Mouse (Mus musculus) midbrain, embryonic 15.5 days (tissue): ENCODE measurements around the gene Hist1h4f. TPM values are rescaled to one million over a fixed set of nuclear protein-coding genes. Genes with fewer than 3 reads are reported as not detected.
"Not testable (repeated sequence)": the region's sequence is repeated elsewhere in the genome, so short reads cannot be mapped to it uniquely, and the experiment has no call there.

Experiments used
- ATAC-seq: fragments of 200-750 bp; cut with Nextera tagmentation; replicated peaks from 2 replicates; pipeline ENCODE4 v1.8.0; 2017; ENCODE audit warnings: moderate TSS enrichment
- H3K27ac ChIP-seq: fragments of 300-500 bp; sonication (generic); 2 replicates; pipeline ENCODE4 v1.5.1; 2015; ENCODE audit warnings: mild to moderate bottlenecking, inconsistent platforms
- H3K27me3 ChIP-seq: fragments of 300-500 bp; sonication (generic); replicated peaks from 2 replicates; pipeline ENCODE4 v1.6.1; 2015; ENCODE audit warnings: inconsistent platforms
- H3K36me3 ChIP-seq: fragments of 300-500 bp; sonication (generic); replicated peaks from 2 replicates; pipeline ENCODE4 v1.6.1; 2015; ENCODE audit warnings: inconsistent platforms
- H3K4me1 ChIP-seq: fragments of 300-500 bp; sonication (generic); 2 replicates; pipeline ENCODE4 v1.6.1; 2015; ENCODE audit warnings: inconsistent platforms
- H3K4me2 ChIP-seq: fragments of 300-500 bp; sonication (generic); 2 replicates; pipeline ENCODE4 v1.6.1; 2015; ENCODE audit warnings: inconsistent platforms, mild to moderate bottlenecking, moderate library complexity
- H3K4me3 ChIP-seq: fragments of 300-500 bp; sonication (generic); 2 replicates; pipeline ENCODE4 v1.5.1; 2015; ENCODE audit warnings: mild to moderate bottlenecking, inconsistent platforms
- H3K9ac ChIP-seq: fragments of 300-500 bp; sonication (generic); 2 replicates; pipeline ENCODE4 v1.6.1; 2015; ENCODE audit warnings: mild to moderate bottlenecking, inconsistent platforms
- H3K9me3 ChIP-seq: fragments of 300-500 bp; sonication (generic); 2 replicates; pipeline ENCODE4 v1.6.1; 2016; ENCODE audit warnings: inconsistent platforms
- WGBS: fragments of 180-500 bp; shearing (Covaris S2); methylation state at CpG from one replicate; pipeline ENCODE4 v1.1.7; 2015; ENCODE audit warnings: mixed read lengths; 5-methylcytosine and 5-hydroxymethylcytosine counted together
- polyA plus RNA-seq: library from polyadenylated mRNA; unstranded; fragments of >200 nt; fragmentation: Nextera tagmentation; extraction: Ambion mirVana; gene quantifications from 2 replicates; pipeline ENCODE4 v1.2.1, GENCODE M21; 2015

Hist1h4f gene
- polyA plus RNA-seq, result not detected in 2 replicates

- peak; percentile 91 for ATAC-seq
- Histone ChIP-seq H3K4me3 (peak within 1 kb of the TSS; percentile 42), H3K4me1 (peaks cover 28% of the 10 kb centered on the region), H3K27ac (peak within 1 kb of the TSS; percentile 81), H3K9ac (peak within 1 kb of the TSS; percentile 55), H3K4me2 (peak within 1 kb of the TSS; percentile 62)
- not testable (repeated sequence) for H3K9me3 ChIP-seq, H3K27me3 ChIP-seq, H3K36me3 ChIP-seq
- WGBS, result under 1% methylated on average over 47 of the region's 47 CpGs
Observed at GRCm38 (mm10) chr13:23551146-23551834, at the start of gene Hist1h4f. Hist1h4f (minus strand) TSS chr13:23551648.

GRCm38 (mm10) chr13:23597957-23598356 lies 46.5 kb upstream of the Hist1h4f start:
- Histone ChIP-seq H3K27ac (no peak overlapping the region), H3K9me3 (no peaks in the 10 kb centered on the region), H3K4me1 (no peaks in the 10 kb centered on the region), H3K9ac (no peak overlapping the region), H3K4me2 (no peak overlapping the region), H3K36me3 (no peaks in the 10 kb centered on the region), H3K27me3 (no peaks in the 10 kb centered on the region), H3K4me3 (no peak overlapping the region)
- WGBS, result 7% methylated on average over 9 of the region's 9 CpGs
- ATAC-seq, result no peak

GRCm38 (mm10) chr13:23595622-23596372 lies 44.3 kb upstream of the Hist1h4f start:
- Histone ChIP-seq H3K27ac (no peak overlapping the region), H3K27me3 (no peaks in the 10 kb centered on the region), H3K4me3 (no peak overlapping the region), H3K4me2 (no peak overlapping the region), H3K36me3 (no peaks in the 10 kb centered on the region), H3K9me3 (no peaks in the 10 kb centered on the region), H3K4me1 (no peaks in the 10 kb centered on the region), H3K9ac (no peak overlapping the region)
- no peak for ATAC-seq
- 84% methylated on average over 7 of the region's 7 CpGs for WGBS

GRCm38 (mm10) chr13:23595185-23595584 lies 43.7 kb upstream of the Hist1h4f start:
- H3K4me1 ChIP-seq, result no peaks in the 10 kb centered on the region
- no peak overlapping the region for H3K9ac ChIP-seq
- no peak overlapping the region for H3K4me2 ChIP-seq
- 84% methylated on average over 2 of the region's 2 CpGs for WGBS
- H3K4me3 ChIP-seq, result no peak overlapping the region
- H3K9me3 ChIP-seq, result no peaks in the 10 kb centered on the region
- H3K27me3 ChIP-seq, result no peaks in the 10 kb centered on the region
- H3K27ac ChIP-seq, result no peak overlapping the region
- ATAC-seq, result no peak
- no peaks in the 10 kb centered on the region for H3K36me3 ChIP-seq

- H3K4me3 ChIP-seq, result no peak overlapping the region
- no peak for ATAC-seq
- no peak overlapping the region for H3K9ac ChIP-seq
- no peaks in the 10 kb centered on the region for H3K27me3 ChIP-seq
- no peak overlapping the region for H3K27ac ChIP-seq
- 89% methylated on average over 5 of the region's 5 CpGs for WGBS
- no peaks in the 10 kb centered on the region for H3K36me3 ChIP-seq
- no peak overlapping the region for H3K4me2 ChIP-seq
- H3K4me1 ChIP-seq, result no peaks in the 10 kb centered on the region
- H3K9me3 ChIP-seq, result no peaks in the 10 kb centered on the region
Observed at GRCm38 (mm10) chr13:23593051-23593770, 41.8 kb upstream of the Hist1h4f start.

GRCm38 (mm10) chr13:23592614-23593013 lies 41.2 kb upstream of the Hist1h4f start:
- no peak for ATAC-seq
- no peak overlapping the region for H3K4me2 ChIP-seq
- H3K4me3 ChIP-seq, result no peak overlapping the region
- H3K27ac ChIP-seq, result no peak overlapping the region
- no peaks in the 10 kb centered on the region for H3K36me3 ChIP-seq
- H3K27me3 ChIP-seq, result no peaks in the 10 kb centered on the region
- no peaks in the 10 kb centered on the region for H3K9me3 ChIP-seq
- no peak overlapping the region for H3K9ac ChIP-seq
- H3K4me1 ChIP-seq, result no peaks in the 10 kb centered on the region
- 91% methylated on average over 7 of the region's 7 CpGs for WGBS

GRCm38 (mm10) chr13:23591886-23592285 lies 40.4 kb upstream of the Hist1h4f start:
- not testable (repeated sequence) for H3K4me3 ChIP-seq, H3K27me3 ChIP-seq, H3K27ac ChIP-seq, ATAC-seq, H3K36me3 ChIP-seq, H3K4me2 ChIP-seq, H3K4me1 ChIP-seq, H3K9ac ChIP-seq, H3K9me3 ChIP-seq
- 91% methylated on average over 7 of the region's 7 CpGs for WGBS

GRCm38 (mm10) chr13:23591206-23591605 lies 39.8 kb upstream of the Hist1h4f start:
- no peak overlapping the region for H3K9ac ChIP-seq
- no peak overlapping the region for H3K27ac ChIP-seq
- H3K4me2 ChIP-seq, result no peak overlapping the region
- H3K27me3 ChIP-seq, result no peaks in the 10 kb centered on the region
- WGBS, result 95% methylated on average over 7 of the region's 7 CpGs
- no peak for ATAC-seq
- no peaks in the 10 kb centered on the region for H3K36me3 ChIP-seq
- peaks cover 10% of the 10 kb centered on the region for H3K4me1 ChIP-seq
- H3K4me3 ChIP-seq, result no peak overlapping the region
- H3K9me3 ChIP-seq, result no peaks in the 10 kb centered on the region

- 4% methylated on average over 1 of the region's 1 CpGs for WGBS
- Histone ChIP-seq H3K27ac (peak overlapping the region; percentile 76), H3K4me3 (peak overlapping the region; percentile 52), H3K4me2 (peak overlapping the region; percentile 84), H3K9ac (peak overlapping the region; percentile 29; the same call in 1 of the 2 replicates), H3K36me3 (no peaks in the 10 kb centered on the region), H3K9me3 (no peaks in the 10 kb centered on the region), H3K4me1 (peaks cover 34% of the 10 kb centered on the region), H3K27me3 (no peaks in the 10 kb centered on the region)
- no peak for ATAC-seq
Observed at GRCm38 (mm10) chr13:23586940-23587225, 35.4 kb upstream of the Hist1h4f start.

GRCm38 (mm10) chr13:23586099-23586939 lies 34.9 kb upstream of the Hist1h4f start:
- under 1% methylated on average over 22 of the region's 22 CpGs for WGBS
- no peaks in the 10 kb centered on the region for H3K27me3 ChIP-seq
- peak overlapping the region; percentile 52 for H3K4me3 ChIP-seq
- peaks cover 37% of the 10 kb centered on the region for H3K4me1 ChIP-seq
- H3K9me3 ChIP-seq, result no peaks in the 10 kb centered on the region
- ATAC-seq, result no peak
- peak overlapping the region; percentile 93 for H3K27ac ChIP-seq
- peak overlapping the region; percentile 84 for H3K4me2 ChIP-seq
- H3K9ac ChIP-seq, result peak overlapping the region; percentile 29; the same call in 1 of the 2 replicates
- H3K36me3 ChIP-seq, result no peaks in the 10 kb centered on the region

- Histone ChIP-seq H3K27ac (peak overlapping the region; percentile 93), H3K4me1 (peaks cover 42% of the 10 kb centered on the region), H3K4me3 (peak overlapping the region; percentile 52), H3K4me2 (peak overlapping the region; percentile 84), H3K9ac (peak overlapping the region; percentile 65)
- under 1% methylated on average over 36 of the region's 36 CpGs for WGBS
- H3K27me3 ChIP-seq, H3K9me3 ChIP-seq, H3K36me3 ChIP-seq: not testable (repeated sequence)
- ATAC-seq, result peak; percentile 90
Observed at GRCm38 (mm10) chr13:23585442-23586098, 34.1 kb upstream of the Hist1h4f start.
